Mouse (Mus musculus) c-Kit-positive CD71-negative TER-119-negative erythroid progenitor cells, embryonic 14.5 days (primary cell): ENCODE data around the gene Wnt3.

ENCODE experiments used
- DNase-seq: peaks from one replicate; pipeline ENCODE4 v3.0.0-alpha.2; 2013; ENCODE audit warnings: low read depth

The Wnt3 gene

DNA sequence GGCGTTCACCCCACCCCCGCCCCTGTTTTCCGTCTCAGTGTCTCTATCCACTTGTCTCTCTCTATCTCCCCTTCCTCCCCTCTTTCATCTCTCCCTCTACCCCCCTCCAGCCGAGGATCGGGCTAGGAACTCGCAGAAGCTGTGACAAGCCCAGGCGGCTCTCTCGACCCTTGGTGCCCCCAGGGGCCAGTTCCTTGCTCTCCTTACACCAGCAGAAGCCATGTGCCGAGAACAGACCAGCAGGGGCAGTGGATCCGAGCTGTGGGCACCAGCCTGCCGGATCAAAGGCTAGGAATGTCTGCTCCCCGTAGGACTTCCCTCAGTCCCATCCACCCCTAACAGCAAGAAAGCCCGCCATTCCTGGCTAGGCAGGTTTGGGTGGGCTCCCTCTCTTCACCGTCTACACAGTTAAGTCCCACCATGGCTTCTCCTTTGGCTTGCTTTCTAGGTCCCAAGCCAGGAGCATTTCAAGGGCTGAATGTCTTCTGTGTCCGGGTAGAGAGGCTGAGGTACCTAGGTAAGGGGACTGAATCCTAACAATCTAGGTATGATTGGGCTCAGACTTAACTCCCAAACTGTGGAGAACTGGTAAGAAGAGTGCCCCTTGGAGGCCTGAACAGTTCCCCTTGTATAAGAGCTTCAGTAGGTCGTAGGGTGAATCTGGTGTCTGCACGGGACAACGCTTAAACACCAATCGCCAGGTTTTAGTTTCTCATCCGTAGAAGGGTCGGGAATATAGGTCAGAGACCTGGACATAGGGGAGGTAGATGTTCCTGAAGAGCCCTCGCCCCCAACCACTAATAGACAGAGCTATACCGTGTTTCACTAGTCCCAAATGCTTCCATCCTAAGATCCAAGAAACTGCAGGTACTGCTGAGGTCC is 1.2 kb upstream of the Wnt3 start:
- DNase-seq: no peak

- DNase-seq: no peak
These were observed 229 bp downstream of the Wnt3 start for GRCm38 (mm10) chr11:103774228-103774530.

- DNase-seq: no peak
These were observed 6.2 kb downstream of the Wnt3 start for GRCm38 (mm10) chr11:103780152-103780551.

DNA sequence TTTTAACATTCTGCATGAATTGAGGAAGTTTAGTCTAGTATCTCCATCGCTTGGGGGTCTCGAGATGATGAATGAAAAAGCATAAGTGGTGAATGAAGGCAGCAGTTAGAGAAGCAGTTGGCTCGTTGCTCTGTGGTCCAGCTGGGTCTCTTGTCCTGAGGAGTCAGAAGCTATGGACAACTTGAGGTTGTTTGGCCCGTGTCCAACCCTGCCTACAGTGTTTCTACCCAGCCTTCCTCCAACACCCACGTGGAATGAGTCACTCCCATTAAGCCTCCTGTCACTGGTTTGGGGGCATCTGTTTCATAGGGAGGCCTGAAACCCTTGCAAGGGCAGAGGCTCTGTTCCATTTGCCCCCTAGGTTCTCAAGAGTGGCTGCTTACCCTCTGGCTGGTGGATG is 16.0 kb downstream of the Wnt3 start:
- DNase-seq: no peak

DNA sequence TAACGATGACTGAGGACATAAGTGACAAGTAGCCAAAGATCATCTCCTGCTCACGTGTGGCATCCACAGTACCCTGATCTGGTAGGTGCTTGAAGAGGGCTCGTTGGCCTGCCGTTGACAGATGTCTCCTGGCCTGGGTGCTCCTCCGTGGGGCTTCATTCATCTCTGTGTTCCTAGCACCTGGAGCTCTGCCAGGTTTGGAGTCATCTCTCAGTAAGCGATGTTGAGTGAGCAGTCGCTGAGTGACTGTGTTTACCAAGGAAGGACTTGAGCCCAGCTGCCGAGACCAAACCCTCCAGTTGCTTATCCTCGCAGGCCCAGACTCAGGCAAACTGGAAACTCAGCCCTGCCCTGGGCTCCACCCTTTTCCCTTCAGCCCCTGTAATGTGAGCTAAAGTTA is 27.2 kb downstream of the Wnt3 start:
- DNase-seq: no peak

GRCm38 (mm10) chr11:103804126-103804525 is 30.2 kb downstream of the Wnt3 start:
- no peak for DNase-seq

- no peak for DNase-seq
These were observed 30.9 kb downstream of the Wnt3 start for GRCm38 (mm10) chr11:103804804-103805203.

GRCm38 (mm10) chr11:103807966-103808365 is 34.0 kb downstream of the Wnt3 start:
- DNase-seq: no peak

DNA sequence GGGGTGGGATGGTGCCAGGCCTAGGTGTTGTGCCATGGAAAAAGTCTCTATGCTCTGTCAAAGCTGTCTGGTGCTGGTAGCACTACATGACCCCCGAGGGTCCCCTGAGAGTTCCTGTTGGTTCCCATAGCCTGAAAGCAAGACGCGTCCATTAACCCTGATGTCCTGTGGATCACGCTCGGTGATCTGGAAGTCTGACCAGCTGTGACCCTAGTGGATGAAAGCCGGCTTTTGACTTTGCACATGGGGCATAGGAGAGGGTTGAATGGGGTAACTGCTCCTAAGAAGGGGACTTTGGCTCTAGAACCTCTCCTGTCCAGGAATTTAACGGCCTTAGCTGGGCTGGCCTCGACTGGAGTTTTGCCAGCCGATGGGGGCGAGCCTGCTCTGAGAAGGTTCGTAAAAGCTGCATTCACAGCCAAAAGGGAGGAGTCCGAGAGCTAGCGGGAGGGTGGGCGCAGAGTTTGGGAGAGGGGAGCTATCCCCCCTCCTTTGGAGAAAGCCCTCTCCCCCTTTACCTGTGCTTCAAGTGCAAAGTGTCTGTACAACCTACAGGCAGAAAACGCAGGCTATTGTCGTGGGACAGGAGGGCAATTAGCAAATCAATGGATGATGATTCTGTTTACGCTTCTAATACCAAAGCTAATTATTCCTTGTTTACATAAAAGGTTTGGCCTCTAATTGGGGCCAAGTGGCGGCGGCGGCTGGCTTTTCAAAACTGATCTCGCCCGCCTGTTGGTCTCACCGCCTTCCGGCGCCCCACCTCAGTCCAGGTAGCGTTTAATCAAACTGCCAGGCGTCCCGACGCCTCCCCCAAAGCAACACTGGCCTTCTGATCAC is 35.0 kb downstream of the Wnt3 start:
- DNase-seq: no peak

- DNase-seq: no peak
These were observed 36.0 kb downstream of the Wnt3 start for GRCm38 (mm10) chr11:103809611-103810598.

DNA sequence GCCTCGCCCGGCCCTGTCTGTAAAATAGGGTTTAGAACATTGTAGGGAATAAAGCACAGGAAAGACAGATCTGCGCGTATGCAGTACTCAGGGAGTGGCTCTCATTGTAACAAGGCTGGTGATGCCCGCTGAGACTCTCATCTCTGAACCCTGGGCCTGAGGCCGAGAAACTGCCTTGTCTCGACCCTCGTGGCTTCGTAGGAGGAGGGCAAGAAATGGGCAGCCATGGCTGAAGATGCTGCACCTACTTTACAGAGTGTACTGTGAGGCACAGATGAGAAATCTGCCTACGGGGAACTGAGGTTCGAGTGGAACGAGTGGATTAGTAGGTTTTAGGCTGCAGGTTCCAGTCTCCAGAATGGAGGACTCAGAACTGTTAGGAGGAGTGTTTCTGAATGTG is 36.7 kb downstream of the Wnt3 start:
- no peak for DNase-seq

DNA sequence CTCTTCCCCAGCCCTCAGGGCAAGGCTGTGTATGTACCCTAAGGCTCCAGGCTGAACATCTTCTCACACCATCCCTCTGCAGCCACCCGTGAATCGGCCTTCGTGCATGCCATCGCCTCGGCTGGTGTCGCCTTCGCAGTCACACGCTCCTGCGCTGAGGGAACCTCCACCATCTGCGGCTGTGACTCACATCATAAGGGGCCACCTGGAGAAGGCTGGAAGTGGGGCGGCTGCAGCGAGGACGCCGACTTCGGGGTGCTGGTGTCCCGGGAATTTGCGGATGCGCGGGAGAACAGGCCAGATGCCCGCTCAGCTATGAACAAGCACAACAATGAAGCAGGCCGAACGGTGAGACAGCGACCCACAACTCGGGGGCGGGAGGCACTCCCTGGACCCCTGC is 37.3 kb downstream of the Wnt3 start:
- no peak for DNase-seq

- no peak for DNase-seq
These were observed 40.9 kb downstream of the Wnt3 start for GRCm38 (mm10) chr11:103814808-103815207.

GRCm38 (mm10) chr11:103815986-103816385 is 42.0 kb downstream of the Wnt3 start:
- no peak for DNase-seq

DNA sequence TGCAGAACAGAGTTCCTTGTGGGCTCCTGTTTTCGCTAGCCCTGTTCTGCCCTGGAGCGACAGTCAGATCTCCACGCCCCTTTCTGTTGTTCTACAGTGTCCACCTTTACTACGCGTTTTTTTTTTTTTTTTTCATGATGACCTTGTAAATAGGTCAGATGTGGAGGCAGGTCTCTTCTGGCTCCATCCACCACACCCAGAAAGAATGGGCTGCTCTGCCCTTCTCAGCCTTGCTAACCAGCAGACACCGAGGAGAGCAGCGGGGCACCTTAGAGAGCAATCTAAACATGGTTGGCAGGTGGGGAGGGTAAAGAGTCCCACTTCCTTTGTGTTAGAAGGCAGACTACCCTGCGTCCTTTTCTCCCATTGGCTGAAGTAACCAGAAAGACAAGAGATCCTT is 42.8 kb downstream of the Wnt3 start:
- DNase-seq: no peak

GRCm38 (mm10) chr11:103827201-103827600 is 53.3 kb downstream of the Wnt3 start:
- DNase-seq: no peak

DNA sequence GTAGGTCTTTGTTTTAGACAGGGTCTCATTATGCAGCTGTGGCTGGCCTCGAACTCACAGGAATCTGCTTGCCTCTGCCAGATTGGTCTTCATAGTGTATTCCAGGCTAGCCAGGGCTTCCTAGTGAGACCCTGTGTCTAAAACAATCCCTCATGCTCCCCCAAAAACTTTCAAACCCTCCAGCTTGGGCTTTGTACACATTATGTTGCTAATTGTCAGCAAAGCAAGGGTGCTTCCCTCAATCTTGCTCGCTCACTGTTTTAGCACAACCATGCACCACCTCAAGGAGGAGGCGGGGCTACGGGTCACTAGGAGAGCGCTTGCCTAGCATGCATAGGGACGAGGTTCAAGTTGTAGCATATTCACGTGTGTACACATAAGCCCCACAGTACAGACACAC is 54.9 kb downstream of the Wnt3 start:
- no peak for DNase-seq

DNA sequence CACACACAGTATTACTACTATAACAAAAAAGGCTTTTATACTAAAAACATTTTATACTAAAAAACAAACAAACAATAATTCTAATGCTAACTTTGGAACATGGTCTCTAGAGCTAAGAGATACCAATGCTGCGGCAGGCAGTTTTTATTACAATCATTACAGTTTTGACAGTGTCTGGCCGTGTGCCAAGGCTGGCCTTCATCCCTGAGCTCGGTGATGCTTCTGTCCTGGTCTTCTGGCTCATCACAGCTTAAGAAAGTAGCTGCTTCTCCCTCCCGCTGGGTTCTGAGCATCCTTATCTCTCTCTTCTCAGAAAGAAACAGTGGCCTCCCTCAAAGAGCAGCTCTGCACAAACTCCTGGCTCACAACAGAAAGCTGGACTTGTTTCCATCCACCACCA is 56.0 kb downstream of the Wnt3 start:
- DNase-seq: no peak

GRCm38 (mm10) chr11:103830476-103830875 is 56.5 kb downstream of the Wnt3 start:
- no peak for DNase-seq

DNA sequence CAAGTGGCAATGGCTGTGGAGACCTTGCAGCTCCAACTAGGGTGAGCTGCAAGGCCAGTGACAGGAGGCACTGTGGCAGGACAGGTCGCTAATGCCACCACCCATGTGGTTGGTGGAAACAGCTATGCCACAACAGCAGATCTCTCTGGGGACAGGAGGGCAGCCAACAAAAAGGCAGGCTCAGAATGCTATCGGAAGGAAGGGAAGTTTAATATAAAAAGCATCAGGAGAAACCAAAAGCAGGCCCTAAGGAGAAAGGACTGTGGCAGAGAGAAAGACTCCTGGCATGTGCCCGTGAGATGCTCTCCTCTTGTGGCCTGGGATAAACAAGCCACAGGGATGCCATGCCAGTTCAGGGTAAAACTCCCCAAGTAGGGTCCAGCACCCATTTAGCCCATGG is 57.8 kb downstream of the Wnt3 start:
- DNase-seq: no peak

GRCm38 (mm10) chr11:103832331-103832730 is 58.4 kb downstream of the Wnt3 start:
- DNase-seq: no peak

DNA sequence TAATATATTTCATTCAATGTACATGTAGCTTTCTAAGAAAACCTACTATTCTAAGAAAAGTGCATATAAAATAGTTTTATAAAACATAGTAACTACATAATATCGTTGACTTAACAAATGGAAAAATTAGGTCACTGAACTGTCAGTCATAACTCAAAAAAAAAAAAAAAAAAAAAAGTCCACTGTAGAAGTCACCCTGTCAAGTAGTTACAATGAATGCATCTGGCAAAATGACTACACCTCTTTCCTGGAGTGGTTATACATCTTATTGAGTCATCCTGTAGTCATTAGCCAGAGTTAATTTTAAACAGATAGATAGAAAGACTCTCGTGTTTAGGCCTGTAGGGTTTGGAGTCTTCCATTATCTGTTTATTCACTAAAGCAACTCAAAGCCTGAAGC is 65.0 kb downstream of the Wnt3 start:
- DNase-seq: no peak
